8 mouse cellular contexts compared by ENCODE assay signal in genomic region chr5:64298331-64299036, GRCm38 (mm10).
DNase-seq lines count a peak whose midpoint lies in the region; TF ChIP-seq lines count a peak whose summit lies in the region.

No protein-coding gene starts in this region.

- H3K27ac ChIP-seq in kidney, adult 2 months (ENCODE audit: insufficient read depth, low read depth, low read length) = peak overlapping the region; percentile 71

- DNase-seq in 3134 (ENCODE audit: extremely low read depth, insufficient read length, low spot score) = peak; percentile 87
- DNase-seq in adrenal gland, postnatal 14 days = peak; percentile 61
- peak; percentile 54 for DNase-seq in gastrocnemius, postnatal 25 days
- peak; percentile 72 for DNase-seq in kidney, adult 2 months
- DNase-seq in lung, postnatal 14 days = peak; percentile 73
- no peak for DNase-seq in cerebellum, adult 11 months
- DNase-seq in cerebellum, adult 9-11 months = no peak
- no peak for DNase-seq in layer of hippocampus, postnatal 25 days (ENCODE audit: extremely low spot score in 1 of 2, low spot score in 1 of 2)

- no peak for TF ChIP-seq POLR2A in kidney, adult 2 months (IDR thresholded peaks at IDR 0.05; ENCODE audit: low read depth, low read length)

- H3K4me1 ChIP-seq in kidney, adult 2 months (ENCODE audit: control insufficient read depth, insufficient read depth, low read length) = peaks cover 25% of the 10 kb centered on the region

- peaks cover under 1% of the 10 kb centered on the region; the same call in 1 of the 2 replicates for H3K36me3 ChIP-seq in kidney, adult 2 months (ENCODE audit: control insufficient read depth, insufficient read depth, low read length)

- H3K27me3 ChIP-seq in kidney, adult 2 months (replicated peaks; ENCODE audit: control insufficient read depth, insufficient read depth, low read length) = no peaks in the 10 kb centered on the region

- 26% methylated on average over 20 of the region's 20 CpGs for WGBS in kidney, adult 2 months

- no peak for TF ChIP-seq CTCF in kidney, adult 2 months (conservative IDR thresholded peaks at IDR 0.05; ENCODE audit: insufficient read depth, insufficient read length, low read depth, low read length)

- no peak overlapping the region for H3K4me3 ChIP-seq in kidney, adult 2 months (ENCODE audit: insufficient read depth, low read depth, low read length)

Comparison
In these comparisons a context has a peak if more than half of its experiments do, and no peak if none do; other contexts are left out.
1. DNase-seq: peak in 3134 (single experiment), adrenal gland, postnatal 14 days (single experiment), gastrocnemius, postnatal 25 days (single experiment), kidney, adult 2 months (single experiment) and lung, postnatal 14 days (single experiment); none in cerebellum, adult 11 months (single experiment), cerebellum, adult 9-11 months (single experiment) and layer of hippocampus, postnatal 25 days (0 of 2).